Mouse (Mus musculus) myocyte (in vitro differentiated cells): Measurements from ENCODE around the gene Tmf1.

Experiments used
- E2F4 ChIP-seq: IDR thresholded peaks from one replicate; pipeline ENCODE4 v1.6.1; 2011; ENCODE audit warnings: mild to moderate bottlenecking, control low read depth, moderate library complexity; ENCODE audit not compliant: insufficient read depth
- MAX ChIP-seq: IDR thresholded peaks from one replicate; pipeline ENCODE4 v1.6.1; 2011; ENCODE audit warnings: low read depth, mild to moderate bottlenecking, control low read depth
- MYOG ChIP-seq, 3 experiments: IDR thresholded peaks; one replicate each; pipeline ENCODE4 v1.6.1; 2011; ENCODE audit warnings: control low read depth in 2 of 3, low read depth in 2 of 3, mild to moderate bottlenecking in 2 of 3; ENCODE audit not compliant: insufficient read length in 2 of 3, control insufficient read depth in 1 of 3, insufficient read depth in 1 of 3
- POLR2A ChIP-seq: IDR thresholded peaks from one replicate; pipeline ENCODE4 v1.6.1; 2011; ENCODE audit warnings: low read depth, mild to moderate bottlenecking, control low read depth, moderate library complexity; ENCODE audit not compliant: insufficient read length
- POLR2AphosphoS2 ChIP-seq: IDR thresholded peaks from one replicate; pipeline ENCODE4 v1.6.1; 2011; ENCODE audit warnings: low read depth, control low read depth; ENCODE audit not compliant: insufficient read length
- SRF ChIP-seq: IDR thresholded peaks from one replicate; pipeline ENCODE4 v1.6.1; 2011; ENCODE audit warnings: low read depth; ENCODE audit not compliant: control insufficient read depth, insufficient read length
- TCF12 ChIP-seq: IDR thresholded peaks from one replicate; pipeline ENCODE4 v1.6.1; 2011; ENCODE audit warnings: mild to moderate bottlenecking, control low read depth; ENCODE audit not compliant: poor library complexity, insufficient read depth, severe bottlenecking
- USF1 ChIP-seq: IDR thresholded peaks from one replicate; pipeline ENCODE4 v1.6.1; 2011; ENCODE audit warnings: low read depth, mild to moderate bottlenecking, control low read depth, moderate library complexity

DNA sequence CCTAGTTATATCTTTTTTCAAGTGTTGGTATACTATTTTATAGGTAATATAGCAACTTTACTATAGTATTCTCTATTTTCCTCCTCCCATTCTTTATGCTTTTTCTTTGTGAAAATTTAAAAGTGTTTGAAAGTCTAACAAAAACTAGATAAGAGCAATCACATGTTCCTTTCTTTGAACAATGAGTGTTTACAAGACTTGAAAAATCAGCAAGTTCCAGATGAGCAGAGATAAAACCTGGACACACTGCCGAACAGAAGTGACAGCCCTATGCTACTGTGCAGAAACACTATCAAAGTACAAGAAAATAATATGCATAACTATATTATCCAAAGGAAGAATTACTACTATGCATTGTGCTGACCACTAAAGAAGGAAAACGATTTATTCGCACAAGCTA is 23.6 kb upstream of the Tmf1 start:
- no peak for TF ChIP-seq POLR2AphosphoS2
- TF ChIP-seq USF1, result no peak
- no peak for TF ChIP-seq POLR2A
- TF ChIP-seq MAX, result no peak
- TF ChIP-seq TCF12, result no peak
- TF ChIP-seq MYOG (IDR thresholded peaks at IDR 0.05; ENCODE audit: control insufficient read depth in 1 of 3, insufficient read depth in 1 of 3, insufficient read length in 2 of 3, low read depth in 2 of 3), result no peak
- no peak for TF ChIP-seq SRF
- TF ChIP-seq E2F4, result no peak
